Mouse (Mus musculus): Measurements from ENCODE around the gene Mink1. TPM values are rescaled to one million over a fixed set of nuclear protein-coding genes. Genes with fewer than 3 reads are reported as not detected.

Mink1 gene
- polyA plus RNA-seq, 1 experiment from 2014 or later = 12.1 TPM

DNA sequence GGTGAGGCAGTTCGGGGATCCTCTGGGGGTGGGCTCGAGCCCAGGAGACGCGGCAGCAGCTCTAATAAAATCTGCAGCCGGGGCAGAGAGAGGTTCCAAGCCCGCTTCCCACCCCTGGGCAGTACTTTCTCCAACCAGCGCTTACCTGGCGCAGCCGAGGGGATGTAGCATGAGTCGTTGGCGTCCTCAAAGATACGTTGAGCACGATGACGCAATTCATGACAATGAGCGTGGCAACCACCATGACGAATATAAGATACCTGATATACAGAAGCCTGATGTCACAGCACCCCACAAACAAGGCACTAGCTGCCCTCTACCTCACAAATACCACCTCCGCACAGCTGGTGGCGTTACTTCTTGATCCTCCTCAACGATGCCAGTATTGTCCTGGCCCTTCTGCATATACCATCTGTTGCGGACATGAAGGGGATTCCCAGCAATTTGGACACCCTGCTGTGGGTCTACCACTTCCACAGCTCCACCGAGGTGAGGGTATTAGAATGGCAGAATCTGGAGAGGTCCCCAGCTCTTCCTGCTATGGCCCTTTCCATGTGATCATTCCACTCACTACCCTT lies 52.9 kb downstream of the Mink1 start, which contains the start of gene 4930544D05Rik:
4930544D05Rik (plus strand) TSS at position 333 of the 578 bp plus-strand sequence.
- Histone ChIP-seq H3K4me3 (replicated peaks; ENCODE audit: low read depth, low read length) (peak within 1 kb of the TSS; percentile 35), H3K27me3 (ENCODE audit: insufficient read depth, low read length) (no peaks in the 10 kb centered on the region), H3K36me3 (ENCODE audit: insufficient read depth, low read length) (peaks cover 21% of the 10 kb centered on the region; the same call in 1 of the 2 replicates), H3K9ac (ENCODE audit: low read depth, low read length) (peak within 1 kb of the TSS; percentile 55), H3K9me3 (replicated peaks; ENCODE audit: low read length) (no peaks in the 10 kb centered on the region), H3K27ac (peak within 1 kb of the TSS; percentile 54; the same call in 1 of the 2 replicates), H3K4me1 (replicated peaks; ENCODE audit: insufficient read depth, low read length) (peaks cover 12% of the 10 kb centered on the region; the same call in 1 of the 2 replicates), H3K4me2 (ENCODE audit: low read length) (peak within 1 kb of the TSS; percentile 68)
- TF ChIP-seq CTCF (IDR thresholded peaks at IDR 0.05; ENCODE audit: low read depth) = no peak
- no peak for DNase-seq (ENCODE audit: low spot score)
- no peak for ATAC-seq (replicated peaks; ENCODE audit: low FRiP score, low read depth)
- 19% methylated on average over 21 of the region's 21 CpGs for WGBS

DNA sequence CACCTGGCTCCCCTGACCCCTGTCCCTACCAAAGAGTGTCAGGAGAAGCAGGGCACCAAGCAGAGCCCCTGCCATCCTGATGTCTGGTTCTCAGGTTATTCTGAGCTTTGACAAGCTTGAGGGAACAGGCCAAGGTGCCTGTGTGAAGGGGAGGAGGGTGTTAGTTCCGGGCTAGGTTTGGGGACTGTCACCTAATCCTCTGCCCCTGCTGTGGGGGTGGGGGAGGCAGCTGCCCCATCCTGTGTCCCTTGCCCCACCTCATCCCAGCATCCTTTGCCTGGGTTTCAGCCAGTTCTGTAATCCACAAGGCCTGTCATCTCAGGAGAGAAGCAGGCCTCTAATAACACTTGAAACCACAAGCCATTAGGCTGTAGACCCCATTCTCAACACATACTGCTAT lies 56.4 kb downstream of the Mink1 start, which contains the start of gene Chrne:
Chrne (minus strand) TSS at position 116 of the 400 bp plus-strand sequence.
- Histone ChIP-seq H3K27me3 (ENCODE audit: insufficient read depth, low read length) (no peaks in the 10 kb centered on the region), H3K4me2 (ENCODE audit: low read length) (no peak within 1 kb of the TSS), H3K9ac (ENCODE audit: low read depth, low read length) (no peak within 1 kb of the TSS), H3K4me1 (replicated peaks; ENCODE audit: insufficient read depth, low read length) (peaks cover 12% of the 10 kb centered on the region; the same call in 1 of the 2 replicates), H3K4me3 (replicated peaks; ENCODE audit: low read depth, low read length) (no peak within 1 kb of the TSS), H3K27ac (no peak within 1 kb of the TSS), H3K9me3 (replicated peaks; ENCODE audit: low read length) (no peaks in the 10 kb centered on the region), H3K36me3 (ENCODE audit: insufficient read depth, low read length) (no peaks in the 10 kb centered on the region)
- 38% methylated on average over 1 of the region's 1 CpGs for WGBS
- no peak for ATAC-seq (replicated peaks; ENCODE audit: low FRiP score, low read depth)
- no peak for DNase-seq (ENCODE audit: low spot score)
- no peak for TF ChIP-seq CTCF (IDR thresholded peaks at IDR 0.05; ENCODE audit: low read depth)

DNA sequence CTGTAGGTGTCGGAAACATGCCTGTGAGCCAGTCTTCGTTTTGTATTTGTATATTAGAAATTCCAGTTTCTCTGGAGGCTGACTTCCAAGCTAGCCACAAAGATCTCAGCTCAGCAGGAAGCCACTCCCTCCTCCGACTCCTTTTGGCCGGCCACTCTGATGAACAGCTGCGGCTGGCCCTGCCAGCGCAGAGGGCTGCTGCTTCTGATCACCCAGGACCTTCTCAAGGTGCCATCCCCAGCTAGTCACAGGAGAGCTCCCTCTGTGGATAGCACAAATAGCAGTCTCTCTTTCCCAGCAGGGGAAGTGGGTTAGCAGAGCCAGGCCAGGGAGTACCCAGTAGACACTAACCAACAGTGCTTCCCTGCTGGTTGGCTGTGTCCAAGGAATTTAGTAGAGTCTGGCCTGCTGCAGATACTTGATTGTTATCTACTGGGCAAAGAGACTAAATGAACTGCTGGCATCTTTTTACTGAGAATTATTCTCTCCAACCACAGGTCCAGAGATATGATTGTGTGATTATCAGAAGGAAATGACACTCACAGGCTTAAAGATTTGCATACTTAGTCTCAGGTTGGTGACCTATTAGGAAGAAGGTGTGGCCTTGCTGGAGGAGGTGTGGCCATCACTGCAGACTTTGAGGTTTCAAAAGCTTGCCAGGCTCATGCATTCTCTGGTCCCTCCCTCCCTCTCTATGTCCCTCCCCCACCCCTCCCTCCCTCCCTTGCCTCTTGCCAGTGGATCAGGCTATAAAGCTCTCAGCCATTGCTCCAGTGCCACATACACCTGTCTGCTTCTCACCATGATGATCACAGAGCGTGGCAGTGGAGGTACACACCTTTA lies 59.5 kb downstream of the Mink1 start:
- H3K4me3 ChIP-seq (replicated peaks; ENCODE audit: low read depth, low read length) = no peak overlapping the region
- 42% methylated on average over 7 of the region's 7 CpGs for WGBS
- no peaks in the 10 kb centered on the region for H3K36me3 ChIP-seq (ENCODE audit: insufficient read depth, low read length)
- no peak overlapping the region for H3K9ac ChIP-seq (ENCODE audit: low read depth, low read length)
- H3K27me3 ChIP-seq (ENCODE audit: insufficient read depth, low read length) = no peaks in the 10 kb centered on the region
- H3K4me1 ChIP-seq (replicated peaks; ENCODE audit: insufficient read depth, low read length) = no peaks in the 10 kb centered on the region
- DNase-seq (ENCODE audit: low spot score) = no peak
- no peak for ATAC-seq (replicated peaks; ENCODE audit: low FRiP score, low read depth)
- no peak for TF ChIP-seq CTCF (IDR thresholded peaks at IDR 0.05; ENCODE audit: low read depth)
- H3K27ac ChIP-seq = no peak overlapping the region
- no peak overlapping the region for H3K4me2 ChIP-seq (ENCODE audit: low read length)
- H3K9me3 ChIP-seq (replicated peaks; ENCODE audit: low read length) = no peaks in the 10 kb centered on the region

DNA sequence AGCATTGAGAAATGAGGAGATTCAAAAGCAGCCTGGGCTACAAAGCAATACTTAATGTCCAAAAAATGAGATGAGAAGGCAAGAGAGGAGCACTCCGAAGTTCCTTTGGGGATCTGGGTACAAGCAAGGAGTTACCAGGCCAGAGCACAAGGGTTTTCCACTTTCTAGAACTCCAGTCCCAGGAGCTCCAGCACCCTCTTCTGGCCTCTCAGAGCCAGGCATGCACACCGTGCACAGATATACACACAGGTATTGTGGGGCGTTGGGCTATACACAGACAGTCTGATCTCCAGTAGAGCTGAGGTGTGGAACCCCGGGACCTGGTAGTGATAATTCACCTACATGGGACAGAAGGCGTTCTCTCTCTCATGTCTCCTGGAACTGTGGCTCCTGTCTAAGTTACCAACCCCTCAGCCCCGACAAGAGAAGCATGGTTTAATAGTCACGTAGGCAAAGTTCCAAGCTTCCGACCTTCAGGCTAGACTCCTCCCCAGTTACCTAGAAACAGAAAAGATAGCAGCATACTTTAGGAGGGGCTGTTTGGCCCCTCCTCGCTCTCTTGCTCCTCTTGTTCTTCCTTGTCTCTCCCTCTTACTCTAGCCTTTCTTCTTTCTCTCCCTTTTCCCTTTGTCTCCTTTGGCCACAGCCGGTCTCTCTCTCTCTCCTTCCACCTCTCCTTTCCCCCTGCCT lies 60.5 kb downstream of the Mink1 start:
- DNase-seq (ENCODE audit: low spot score) (peak; percentile 32), ATAC-seq (replicated peaks; ENCODE audit: low FRiP score, low read depth) (no peak)

DNA sequence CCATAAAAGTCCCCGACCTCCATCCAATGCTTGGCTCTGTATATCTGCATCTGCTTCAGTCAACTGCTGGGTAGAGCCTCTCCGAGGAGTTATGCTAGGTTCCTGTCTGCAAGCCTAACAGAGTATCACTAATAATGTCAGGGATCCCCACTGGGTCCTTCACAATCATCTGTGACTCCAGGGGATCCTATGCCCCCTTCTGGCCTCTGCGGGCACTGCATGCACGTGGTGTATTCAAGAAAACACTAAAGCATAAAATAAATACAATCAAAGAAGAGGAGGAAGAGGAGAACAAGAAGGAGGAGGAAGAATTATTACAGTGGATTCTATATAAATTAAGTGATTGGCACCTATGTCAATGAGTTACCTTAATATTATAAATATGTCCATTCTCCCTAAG lies 62.8 kb downstream of the Mink1 start:
- H3K9ac ChIP-seq (ENCODE audit: low read depth, low read length) = no peak overlapping the region
- WGBS = 42% methylated on average over 4 of the region's 4 CpGs
- no peaks in the 10 kb centered on the region for H3K9me3 ChIP-seq (replicated peaks; ENCODE audit: low read length)
- DNase-seq (ENCODE audit: low spot score) (peak; percentile 66), ATAC-seq (replicated peaks; ENCODE audit: low FRiP score, low read depth) (no peak)
- H3K27ac ChIP-seq = no peak overlapping the region
- H3K4me1 ChIP-seq (replicated peaks; ENCODE audit: insufficient read depth, low read length) = no peaks in the 10 kb centered on the region
- no peak overlapping the region for H3K4me2 ChIP-seq (ENCODE audit: low read length)
- H3K27me3 ChIP-seq (ENCODE audit: insufficient read depth, low read length) = no peaks in the 10 kb centered on the region
- peak; percentile 84 for TF ChIP-seq CTCF (IDR thresholded peaks at IDR 0.05; ENCODE audit: low read depth)
- H3K36me3 ChIP-seq (ENCODE audit: insufficient read depth, low read length) = no peaks in the 10 kb centered on the region
- no peak overlapping the region for H3K4me3 ChIP-seq (replicated peaks; ENCODE audit: low read depth, low read length)

More for the DNA sequence above, 60.5 kb downstream of the Mink1 start:
- no peak overlapping the region for H3K4me3 ChIP-seq (replicated peaks; ENCODE audit: low read depth, low read length)
- H3K27ac ChIP-seq = no peak overlapping the region
- 74% methylated on average over 10 of the region's 10 CpGs for WGBS
- no peaks in the 10 kb centered on the region for H3K4me1 ChIP-seq (replicated peaks; ENCODE audit: insufficient read depth, low read length)
- H3K4me2 ChIP-seq (ENCODE audit: low read length) = no peak overlapping the region
- no peaks in the 10 kb centered on the region for H3K9me3 ChIP-seq (replicated peaks; ENCODE audit: low read length)
- H3K36me3 ChIP-seq (ENCODE audit: insufficient read depth, low read length) = no peaks in the 10 kb centered on the region
- no peaks in the 10 kb centered on the region for H3K27me3 ChIP-seq (ENCODE audit: insufficient read depth, low read length)
- TF ChIP-seq CTCF (IDR thresholded peaks at IDR 0.05; ENCODE audit: low read depth) = peak; percentile 57
- H3K9ac ChIP-seq (ENCODE audit: low read depth, low read length) = no peak overlapping the region

DNA sequence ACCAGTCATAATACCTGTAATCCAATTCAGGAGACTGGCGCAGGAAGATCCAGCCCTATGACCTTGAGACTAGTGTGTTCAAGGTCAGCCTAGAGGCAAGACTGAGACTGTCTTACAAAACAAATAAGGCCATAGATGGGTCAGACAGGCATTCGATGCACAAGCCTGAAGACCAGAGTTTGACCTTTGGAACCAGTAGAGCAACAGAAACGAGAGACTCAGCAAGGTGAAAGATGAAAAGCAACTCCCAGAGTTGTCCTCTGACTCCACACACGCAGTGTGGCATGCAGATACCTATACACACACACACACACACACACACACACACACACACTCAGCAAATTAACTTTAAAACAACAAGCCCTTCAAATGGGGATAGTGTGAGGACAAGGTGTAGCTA lies 64.2 kb downstream of the Mink1 start:
- no peak overlapping the region for H3K4me3 ChIP-seq (replicated peaks; ENCODE audit: low read depth, low read length)
- ATAC-seq (replicated peaks; ENCODE audit: low FRiP score, low read depth) (0 out of 2 replicates have a peak, but pooled peaks have one; percentile 42), DNase-seq (ENCODE audit: low spot score) (no peak)
- no peak overlapping the region for H3K4me2 ChIP-seq (ENCODE audit: low read length)
- H3K4me1 ChIP-seq (replicated peaks; ENCODE audit: insufficient read depth, low read length) = no peaks in the 10 kb centered on the region
- H3K36me3 ChIP-seq (ENCODE audit: insufficient read depth, low read length) = no peaks in the 10 kb centered on the region
- no peak overlapping the region for H3K9ac ChIP-seq (ENCODE audit: low read depth, low read length)
- peak overlapping the region; percentile 8; the same call in 1 of the 2 replicates for H3K27ac ChIP-seq
- no peaks in the 10 kb centered on the region for H3K27me3 ChIP-seq (ENCODE audit: insufficient read depth, low read length)
- no peak for TF ChIP-seq CTCF (IDR thresholded peaks at IDR 0.05; ENCODE audit: low read depth)
- no peaks in the 10 kb centered on the region for H3K9me3 ChIP-seq (replicated peaks; ENCODE audit: low read length)
- 36% methylated on average over 4 of the region's 4 CpGs for WGBS

Data from kidney, postnatal 0 days (tissue).